Mouse (Mus musculus): Measurements from ENCODE around the gene Ift81. TPM values are rescaled to one million over a fixed set of nuclear protein-coding genes. Genes with fewer than 3 reads are reported as not detected.
A peak's percentile ranks its signal among the peaks of the same experiment; 100 is the strongest.

Ift81 gene
- total and polyA plus RNA-seq, 2 experiments, result 0.38 to 3.0 TPM

GRCm38 (mm10) chr5:122543392-122543791 is 70.9 kb downstream of the Ift81 start:
- TF ChIP-seq POLR2A (IDR thresholded peaks at IDR 0.05; ENCODE audit: extremely low read depth, insufficient read depth, low read length) (no peak), CTCF (IDR thresholded peaks at IDR 0.05; ENCODE audit: low read depth, low read length) (no peak)
- Histone ChIP-seq H3K27me3 (ENCODE audit: control insufficient read depth, insufficient read depth, low read length) (no peaks in the 10 kb centered on the region), H3K4me1 (ENCODE audit: control insufficient read depth, insufficient read depth, low read length) (peaks cover 10% of the 10 kb centered on the region), H3K79me2 (ENCODE audit: control insufficient read depth, insufficient read depth, low read length) (no peaks in the 10 kb centered on the region), H3K27ac (replicated peaks; ENCODE audit: insufficient read depth, low read depth, low read length) (no peak overlapping the region), H3K36me3 (ENCODE audit: control insufficient read depth, insufficient read depth, low read length) (no peaks in the 10 kb centered on the region), H3K4me3 (ENCODE audit: insufficient read depth, low read depth, low read length) (no peak overlapping the region), H3K9ac (ENCODE audit: low read depth, low read length) (no peak overlapping the region)
- WGBS, result 86% methylated on average over 6 of the region's 6 CpGs
- DNase-seq (ENCODE audit: extremely low read depth, low read depth, low spot score), result no peak

- DNase-seq (ENCODE audit: extremely low read depth, low read depth, low spot score), result peak; percentile 88
- Histone ChIP-seq H3K4me3 (ENCODE audit: insufficient read depth, low read depth, low read length) (no peak overlapping the region), H3K4me1 (ENCODE audit: control insufficient read depth, insufficient read depth, low read length) (peaks cover 2% of the 10 kb centered on the region), H3K9ac (ENCODE audit: low read depth, low read length) (no peak overlapping the region), H3K79me2 (ENCODE audit: control insufficient read depth, insufficient read depth, low read length) (no peaks in the 10 kb centered on the region), H3K36me3 (ENCODE audit: control insufficient read depth, insufficient read depth, low read length) (no peaks in the 10 kb centered on the region), H3K27me3 (ENCODE audit: control insufficient read depth, insufficient read depth, low read length) (no peaks in the 10 kb centered on the region), H3K27ac (replicated peaks; ENCODE audit: insufficient read depth, low read depth, low read length) (no peak overlapping the region)
- WGBS, result 19% methylated on average over 8 of the region's 8 CpGs
- TF ChIP-seq CTCF (IDR thresholded peaks at IDR 0.05; ENCODE audit: low read depth, low read length) (no peak), POLR2A (IDR thresholded peaks at IDR 0.05; ENCODE audit: extremely low read depth, insufficient read depth, low read length) (no peak)
Measured at GRCm38 (mm10) chr5:122541871-122542270, 72.4 kb downstream of the Ift81 start.

DNA sequence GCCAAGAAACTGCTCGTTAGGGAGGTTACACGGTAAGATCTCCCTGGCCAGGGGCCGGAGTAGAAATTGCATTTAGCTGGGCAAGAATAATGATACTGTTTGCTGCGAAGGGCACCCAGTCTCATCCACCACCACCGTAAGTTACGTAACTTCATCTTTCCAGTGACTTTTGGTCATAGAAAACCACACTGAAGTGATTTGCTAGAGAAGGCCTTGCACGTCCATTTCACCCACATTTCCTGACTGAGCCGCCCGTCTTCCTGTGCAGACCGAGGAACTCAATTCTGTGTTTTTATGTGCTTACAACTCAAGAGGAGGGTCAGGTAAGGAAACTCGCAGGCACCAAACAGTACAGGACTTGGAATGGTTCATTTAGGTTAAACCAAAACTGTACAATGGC is 76.2 kb downstream of the Ift81 start:
- DNase-seq (ENCODE audit: extremely low read depth, low read depth, low spot score), result no peak
- Histone ChIP-seq H3K27ac (replicated peaks; ENCODE audit: insufficient read depth, low read depth, low read length) (no peak overlapping the region), H3K4me3 (ENCODE audit: insufficient read depth, low read depth, low read length) (no peak overlapping the region), H3K79me2 (ENCODE audit: control insufficient read depth, insufficient read depth, low read length) (no peaks in the 10 kb centered on the region), H3K9ac (ENCODE audit: low read depth, low read length) (no peak overlapping the region), H3K27me3 (ENCODE audit: control insufficient read depth, insufficient read depth, low read length) (no peaks in the 10 kb centered on the region), H3K36me3 (ENCODE audit: control insufficient read depth, insufficient read depth, low read length) (no peaks in the 10 kb centered on the region), H3K4me1 (ENCODE audit: control insufficient read depth, insufficient read depth, low read length) (peaks cover 2% of the 10 kb centered on the region)
- TF ChIP-seq POLR2A (IDR thresholded peaks at IDR 0.05; ENCODE audit: extremely low read depth, insufficient read depth, low read length) (no peak), CTCF (IDR thresholded peaks at IDR 0.05; ENCODE audit: low read depth, low read length) (no peak)
- WGBS, result 91% methylated on average over 11 of the region's 11 CpGs

DNA sequence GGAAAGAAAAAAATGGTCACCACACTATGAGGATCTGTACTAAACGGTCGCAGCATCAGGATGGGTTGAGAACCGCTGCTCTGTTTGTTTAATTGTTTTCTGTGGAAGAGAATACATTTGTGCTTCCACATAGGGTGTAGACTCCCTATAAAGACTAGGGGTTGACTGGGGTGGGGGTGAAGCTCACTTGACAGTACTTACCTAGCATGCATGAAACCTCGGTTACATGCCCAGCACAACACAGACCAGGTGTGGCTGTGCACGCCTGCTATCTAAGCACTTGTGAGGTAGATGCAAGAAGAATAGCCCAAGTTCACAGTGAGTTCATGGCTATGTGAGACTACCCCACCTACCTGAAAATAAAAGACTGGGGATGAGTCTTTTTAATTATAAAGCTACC is 76.7 kb downstream of the Ift81 start:
- TF ChIP-seq POLR2A (IDR thresholded peaks at IDR 0.05; ENCODE audit: extremely low read depth, insufficient read depth, low read length) (no peak), CTCF (IDR thresholded peaks at IDR 0.05; ENCODE audit: low read depth, low read length) (no peak)
- Histone ChIP-seq H3K79me2 (ENCODE audit: control insufficient read depth, insufficient read depth, low read length) (no peaks in the 10 kb centered on the region), H3K36me3 (ENCODE audit: control insufficient read depth, insufficient read depth, low read length) (no peaks in the 10 kb centered on the region), H3K27me3 (ENCODE audit: control insufficient read depth, insufficient read depth, low read length) (no peaks in the 10 kb centered on the region), H3K4me3 (ENCODE audit: insufficient read depth, low read depth, low read length) (no peak overlapping the region), H3K4me1 (ENCODE audit: control insufficient read depth, insufficient read depth, low read length) (peaks cover 2% of the 10 kb centered on the region), H3K9ac (ENCODE audit: low read depth, low read length) (no peak overlapping the region), H3K27ac (replicated peaks; ENCODE audit: insufficient read depth, low read depth, low read length) (no peak overlapping the region)
- no peak for DNase-seq (ENCODE audit: extremely low read depth, low read depth, low spot score)
- WGBS, result 97% methylated on average over 5 of the region's 5 CpGs

- no peak overlapping the region for H3K27ac ChIP-seq (replicated peaks; ENCODE audit: insufficient read depth, low read depth, low read length)
- H3K4me1 ChIP-seq (ENCODE audit: control insufficient read depth, insufficient read depth, low read length), result peaks cover 14% of the 10 kb centered on the region
- H3K79me2 ChIP-seq (ENCODE audit: control insufficient read depth, insufficient read depth, low read length), result no peaks in the 10 kb centered on the region
- WGBS, result 91% methylated on average over 8 of the region's 8 CpGs
- H3K9ac ChIP-seq (ENCODE audit: low read depth, low read length), result no peak overlapping the region
- no peaks in the 10 kb centered on the region for H3K36me3 ChIP-seq (ENCODE audit: control insufficient read depth, insufficient read depth, low read length)
- DNase-seq (ENCODE audit: extremely low read depth, low read depth, low spot score), result no peak
- no peak overlapping the region for H3K4me3 ChIP-seq (ENCODE audit: insufficient read depth, low read depth, low read length)
- TF ChIP-seq POLR2A (IDR thresholded peaks at IDR 0.05; ENCODE audit: extremely low read depth, insufficient read depth, low read length) (no peak), CTCF (IDR thresholded peaks at IDR 0.05; ENCODE audit: low read depth, low read length) (no peak)
- H3K27me3 ChIP-seq (ENCODE audit: control insufficient read depth, insufficient read depth, low read length), result no peaks in the 10 kb centered on the region
Measured at GRCm38 (mm10) chr5:122533884-122534283, 80.4 kb downstream of the Ift81 start.

GRCm38 (mm10) chr5:122529913-122530604 is 84.3 kb downstream of the Ift81 start:
- Histone ChIP-seq H3K27ac (replicated peaks; ENCODE audit: insufficient read depth, low read depth, low read length) (peak overlapping the region; percentile 94), H3K27me3 (ENCODE audit: control insufficient read depth, insufficient read depth, low read length) (no peaks in the 10 kb centered on the region), H3K4me3 (ENCODE audit: insufficient read depth, low read depth, low read length) (no peak overlapping the region), H3K79me2 (ENCODE audit: control insufficient read depth, insufficient read depth, low read length) (no peaks in the 10 kb centered on the region), H3K4me1 (ENCODE audit: control insufficient read depth, insufficient read depth, low read length) (peaks cover 41% of the 10 kb centered on the region), H3K36me3 (ENCODE audit: control insufficient read depth, insufficient read depth, low read length) (no peaks in the 10 kb centered on the region), H3K9ac (ENCODE audit: low read depth, low read length) (no peak overlapping the region)
- TF ChIP-seq POLR2A (IDR thresholded peaks at IDR 0.05; ENCODE audit: extremely low read depth, insufficient read depth, low read length) (no peak), CTCF (IDR thresholded peaks at IDR 0.05; ENCODE audit: low read depth, low read length) (no peak)
- DNase-seq (ENCODE audit: extremely low read depth, low read depth, low spot score), result no peak
- WGBS, result 39% methylated on average over 9 of the region's 9 CpGs
